Mouse (Mus musculus): Measurements from ENCODE around the gene Ttc21a.
"Not testable (repeated sequence)": the region's sequence is repeated elsewhere in the genome, so short reads cannot be mapped to it uniquely, and the experiment has no call there.

Gene Ttc21a

GRCm38 (mm10) chr9:119993092-119993844, 55.9 kb downstream of the Ttc21a start:
- no peak for DNase-seq (ENCODE audit: low read depth in 2 of 2, low spot score in 2 of 2)

GRCm38 (mm10) chr9:119994207-119994606, 56.8 kb downstream of the Ttc21a start:
- no peak for DNase-seq (ENCODE audit: low read depth in 2 of 2, low spot score in 2 of 2)

DNA sequence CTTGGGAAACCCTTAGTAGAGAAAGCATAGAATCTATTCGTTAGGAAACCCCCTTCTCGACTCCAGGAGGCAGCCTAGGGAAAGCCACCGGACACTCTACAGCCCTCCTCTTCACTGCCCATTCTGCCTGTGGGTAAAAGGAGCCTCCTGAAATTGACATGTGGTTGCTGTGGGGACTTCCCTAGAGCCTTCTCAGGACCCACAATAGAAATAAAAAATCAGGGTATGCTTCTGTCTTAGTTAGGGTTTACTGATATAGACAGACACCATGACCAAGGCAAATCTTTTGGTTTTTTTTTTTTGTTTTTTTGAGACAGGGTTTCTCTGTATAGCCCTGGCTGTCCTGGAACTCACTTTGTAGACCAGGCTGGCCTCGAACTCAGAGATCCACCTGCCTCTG, 58.7 kb downstream of the Ttc21a start:
- no peak for DNase-seq (ENCODE audit: low read depth in 2 of 2, low spot score in 2 of 2)

- DNase-seq (ENCODE audit: low read depth in 2 of 2, low spot score in 2 of 2) = no peak
Measured at GRCm38 (mm10) chr9:119998776-119999175, 61.4 kb downstream of the Ttc21a start.

GRCm38 (mm10) chr9:119999636-120000035, 62.2 kb downstream of the Ttc21a start:
- DNase-seq (ENCODE audit: low read depth in 2 of 2, low spot score in 2 of 2) = no peak

- no peak for DNase-seq (ENCODE audit: low read depth in 2 of 2, low spot score in 2 of 2)
Measured at GRCm38 (mm10) chr9:120000761-120001160, 63.4 kb downstream of the Ttc21a start.

DNA sequence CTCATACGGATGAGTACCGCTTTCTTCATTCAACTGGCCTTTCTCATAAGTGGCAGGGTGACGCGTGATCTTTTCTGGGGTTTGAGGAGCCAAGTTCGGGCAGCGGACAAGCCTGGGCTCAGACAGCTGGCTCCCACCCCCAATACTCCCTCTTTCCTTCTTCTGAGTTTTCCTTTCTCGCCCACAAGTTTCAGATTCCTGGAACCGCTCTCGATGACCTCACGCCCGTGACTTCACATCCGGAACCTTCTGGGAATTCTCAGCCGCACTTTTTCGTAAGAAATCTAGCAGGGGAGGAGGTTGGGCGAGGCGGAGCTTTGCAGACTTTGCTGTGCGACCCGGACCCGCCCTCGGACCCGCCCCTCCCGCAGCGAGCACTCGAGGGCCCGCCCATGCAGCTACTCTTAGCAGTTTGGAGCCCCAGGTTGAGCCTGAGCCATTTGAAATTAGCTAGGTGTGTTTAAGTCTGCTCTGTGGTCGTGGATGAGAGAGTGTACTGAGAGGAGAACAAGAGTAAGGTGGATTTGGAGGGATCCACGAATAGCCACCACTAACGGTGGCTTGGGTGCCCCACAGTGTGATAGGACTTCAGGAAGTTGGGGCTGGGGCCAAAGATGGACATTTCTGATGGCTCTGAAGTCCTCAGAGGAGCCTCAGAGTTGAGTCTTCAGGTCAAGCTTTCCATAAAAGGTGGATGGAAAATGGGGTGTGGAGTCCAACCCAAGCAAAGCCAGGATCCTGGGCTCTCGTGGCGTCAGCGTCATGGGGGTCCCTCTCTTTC, 64.7 kb downstream of the Ttc21a start:
- peak in 1 of 2 experiments; percentile 56 for DNase-seq (ENCODE audit: low read depth in 2 of 2, low spot score in 2 of 2)

DNA sequence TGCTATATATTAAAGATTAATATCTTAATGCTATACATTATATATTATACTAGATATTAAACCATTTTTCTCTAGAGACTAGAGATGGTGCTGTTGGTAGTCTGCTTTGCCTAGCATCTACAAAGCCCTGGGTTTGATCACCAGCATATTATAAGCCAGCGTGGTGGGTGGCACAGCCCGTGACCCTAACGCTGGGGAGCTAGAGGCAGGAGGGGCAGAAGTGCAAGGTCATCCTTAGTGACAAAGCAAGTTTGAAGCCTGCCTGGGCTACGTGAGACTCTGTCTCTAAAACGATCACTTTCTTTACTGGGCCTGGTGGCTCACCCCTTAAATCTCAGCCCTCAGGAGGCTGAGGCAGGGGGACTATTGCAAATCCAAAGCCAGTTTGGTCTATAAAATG, 65.5 kb downstream of the Ttc21a start:
- DNase-seq (ENCODE audit: low read depth in 2 of 2, low spot score in 2 of 2) = no peak

GRCm38 (mm10) chr9:120005936-120006335, 68.5 kb downstream of the Ttc21a start:
- DNase-seq (ENCODE audit: low read depth in 2 of 2, low spot score in 2 of 2) = no peak

GRCm38 (mm10) chr9:120007833-120008232, 70.4 kb downstream of the Ttc21a start:
- DNase-seq (ENCODE audit: low read depth in 2 of 2, low spot score in 2 of 2) = no peak

GRCm38 (mm10) chr9:120009226-120009841, 71.9 kb downstream of the Ttc21a start:
- no peak for DNase-seq (ENCODE audit: low read depth in 2 of 2, low spot score in 2 of 2)

DNA sequence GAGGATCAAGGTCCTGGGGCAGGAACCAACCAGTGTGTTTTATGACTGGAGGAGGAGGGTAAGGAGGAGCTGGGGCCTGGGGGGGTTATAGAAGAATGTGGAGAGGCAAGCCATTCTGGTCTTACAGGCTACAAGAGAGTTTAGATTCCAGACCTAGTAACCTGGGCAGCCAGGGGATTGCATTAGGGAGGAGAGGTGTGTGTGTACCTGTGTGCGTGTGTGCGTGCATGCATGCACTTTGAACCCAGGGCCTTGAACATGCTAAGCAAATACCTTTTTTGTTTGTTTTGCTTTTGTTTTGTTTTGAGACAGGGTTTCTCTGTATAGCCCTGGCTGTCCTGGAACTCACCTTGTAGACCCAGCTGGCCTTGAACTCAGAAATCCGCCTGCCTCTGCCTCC, 72.5 kb downstream of the Ttc21a start:
- DNase-seq (ENCODE audit: low read depth in 2 of 2, low spot score in 2 of 2) = no peak

- peak; percentile 87 to 91 for DNase-seq (ENCODE audit: low read depth in 2 of 2, low spot score in 2 of 2)
Measured at GRCm38 (mm10) chr9:120010781-120011511, 73.5 kb downstream of the Ttc21a start.

DNA sequence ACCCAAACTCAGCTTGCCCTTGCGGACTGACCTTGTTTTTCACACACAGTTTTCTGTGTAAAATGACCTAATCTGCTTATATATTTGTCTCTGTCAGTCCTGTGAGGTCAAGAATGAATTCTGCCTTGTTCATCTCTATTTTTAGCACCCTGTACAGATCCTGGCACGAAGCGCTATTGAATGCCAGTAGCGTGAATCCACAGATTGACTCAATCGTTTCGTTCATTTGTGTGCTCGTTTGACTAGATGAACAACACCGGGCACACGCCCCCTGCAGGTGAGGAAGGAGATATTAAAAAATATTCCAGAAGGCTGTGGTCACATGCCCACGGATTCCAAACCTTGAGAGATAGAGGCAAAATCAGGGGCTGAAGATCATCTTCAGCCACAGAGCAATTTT, 74.1 kb downstream of the Ttc21a start:
- peak; percentile 44 to 48 for DNase-seq (ENCODE audit: low read depth in 2 of 2, low spot score in 2 of 2)

DNA sequence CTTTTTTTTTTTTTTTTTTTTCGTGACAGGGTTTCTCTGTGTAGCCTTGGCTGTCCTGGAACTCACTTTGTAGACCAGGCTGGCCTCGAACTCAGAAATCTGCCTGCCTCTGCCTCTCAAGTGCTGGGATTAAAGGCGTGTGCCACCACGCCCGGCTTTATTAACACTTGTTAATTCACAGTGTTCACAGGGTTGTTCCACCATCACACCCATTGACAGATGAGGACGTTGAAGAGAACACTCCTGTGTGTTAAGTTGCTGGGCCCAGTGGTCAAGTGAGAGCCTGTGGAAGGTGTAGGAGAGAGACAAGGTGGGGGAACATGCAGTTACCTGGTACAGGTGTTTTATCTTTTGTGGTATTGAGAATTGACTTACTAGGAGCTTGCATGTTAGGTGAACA, 74.8 kb downstream of the Ttc21a start:
- DNase-seq (ENCODE audit: low read depth in 2 of 2, low spot score in 2 of 2) = not testable (repeated sequence)

DNA sequence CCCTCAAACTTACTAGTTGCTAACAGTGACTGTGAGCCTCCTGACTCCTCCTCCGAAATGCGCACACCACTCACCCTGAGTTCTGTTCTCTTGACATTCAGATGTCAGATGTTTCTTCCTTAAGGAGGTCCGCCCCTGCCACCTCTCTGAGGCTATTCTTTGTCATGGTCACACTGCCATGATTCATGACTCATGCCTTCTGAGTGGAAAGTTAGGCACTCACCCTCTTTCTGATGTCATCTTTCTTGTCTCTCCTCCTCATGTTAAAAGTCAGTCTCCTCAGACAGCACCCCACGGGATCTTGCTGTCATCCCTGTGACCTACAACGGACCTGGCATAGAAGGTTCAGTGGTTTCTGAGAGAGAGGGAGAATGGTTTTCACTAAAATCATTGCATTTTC, 75.4 kb downstream of the Ttc21a start:
- DNase-seq (ENCODE audit: low read depth in 2 of 2, low spot score in 2 of 2) = no peak

DNA sequence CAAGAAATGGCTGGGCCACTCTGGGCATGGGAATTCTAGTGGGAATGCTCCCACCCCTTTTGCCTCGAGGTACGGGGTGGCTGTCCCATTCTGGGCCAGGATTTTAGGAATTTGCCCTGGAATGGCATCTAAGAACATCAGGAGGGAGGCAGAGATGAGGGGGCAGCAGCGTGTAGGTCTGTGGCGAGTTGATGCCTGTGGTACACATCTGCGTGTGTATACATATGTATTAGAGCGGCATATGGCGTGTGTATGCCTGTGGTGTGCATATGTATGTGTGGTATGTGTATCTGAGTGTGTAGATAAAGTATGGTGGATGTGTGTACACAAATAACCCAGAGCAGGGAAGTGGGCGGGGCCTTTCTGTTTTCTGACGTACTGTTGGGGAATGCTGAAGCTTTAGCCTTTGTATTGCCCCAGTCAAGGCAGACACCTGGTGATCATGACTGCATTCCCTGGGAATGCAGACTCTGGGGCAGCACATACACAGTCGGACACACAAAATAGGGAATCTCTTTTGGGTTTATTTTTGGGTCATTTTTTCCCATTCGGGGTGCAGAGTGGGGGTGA, 75.9 kb downstream of the Ttc21a start:
- no peak for DNase-seq (ENCODE audit: low read depth in 2 of 2, low spot score in 2 of 2)

GRCm38 (mm10) chr9:120014828-120015227, 77.4 kb downstream of the Ttc21a start:
- DNase-seq (ENCODE audit: low read depth in 2 of 2, low spot score in 2 of 2) = no peak

DNA sequence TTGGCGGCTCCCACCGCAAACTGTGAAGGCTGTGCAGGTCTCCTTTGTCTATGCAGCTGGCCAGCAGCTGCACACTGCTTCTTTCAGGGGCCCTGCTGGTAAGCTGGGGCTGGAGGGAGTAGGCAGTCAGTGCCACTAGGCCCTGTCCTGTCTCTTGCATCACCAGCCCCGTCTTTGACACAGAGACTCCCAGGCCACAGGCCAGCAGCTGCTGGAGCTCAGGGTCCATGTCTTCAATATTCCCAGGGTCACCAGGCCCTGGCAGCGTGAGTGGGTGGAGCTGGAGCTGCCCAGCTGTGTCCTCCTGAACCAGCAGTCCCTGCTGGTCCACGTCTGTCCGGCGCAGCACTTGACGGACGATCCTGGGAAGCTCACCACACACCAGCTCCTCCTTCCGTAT, 79.5 kb downstream of the Ttc21a start:
- no peak for DNase-seq (ENCODE audit: low read depth in 2 of 2, low spot score in 2 of 2)

Measured in CD8-positive naive resting alpha-beta T cell, adult 2 months (primary cell).